Mouse (Mus musculus): ENCODE data around the gene Ldhd.

DNA sequence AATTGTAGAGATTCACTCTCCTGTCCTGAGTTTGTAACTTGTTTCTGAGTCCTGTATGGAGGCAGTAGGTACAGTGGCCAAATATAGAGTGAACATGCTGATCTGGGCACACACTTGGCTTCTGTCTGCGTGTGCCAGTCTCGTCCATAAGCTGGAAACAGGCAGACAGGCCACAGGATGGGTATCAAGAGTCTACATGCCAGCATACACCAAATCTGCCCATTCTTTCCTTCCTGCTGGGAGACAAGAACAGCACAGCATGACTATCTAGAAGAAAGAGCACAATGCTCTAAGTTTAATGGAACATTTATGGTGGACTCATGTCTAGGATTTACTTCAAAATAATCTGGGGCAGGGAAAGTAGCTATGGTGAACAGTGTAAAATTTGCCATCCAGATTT lies 35.2 kb downstream of the Ldhd start:
- TF ChIP-seq CTCF (IDR thresholded peaks at IDR 0.05; ENCODE audit: low read depth) = no peak
- no peak for TF ChIP-seq EP300 (IDR thresholded peaks at IDR 0.05; ENCODE audit: low read depth)

Measured in liver, postnatal 0 days (tissue).